Mouse (Mus musculus): ENCODE measurements around the gene Stk40.

DNA sequence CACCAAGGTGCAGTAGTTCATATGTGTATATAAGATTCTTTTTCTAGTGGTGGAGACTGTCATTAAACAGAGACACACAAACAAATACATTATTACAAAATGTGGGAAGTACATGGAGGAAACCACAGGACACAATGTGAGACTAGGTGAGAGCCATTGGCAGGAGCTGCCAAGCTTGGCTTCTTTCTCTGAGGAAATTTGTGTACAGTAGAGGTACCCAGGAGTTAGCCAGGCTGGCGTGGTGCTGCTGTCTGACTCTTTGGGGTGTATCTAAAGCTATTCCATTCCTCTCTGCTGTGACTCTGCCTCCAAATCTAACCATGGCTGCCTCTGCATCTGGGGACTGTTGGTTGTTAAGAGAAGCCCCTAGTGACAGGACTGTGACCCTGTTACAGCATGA lies 15.3 kb downstream of the Stk40 start:
- TF ChIP-seq POLR2A (IDR thresholded peaks at IDR 0.05; ENCODE audit: extremely low read depth, insufficient read depth, low read length) = no peak
- TF ChIP-seq CTCF (IDR thresholded peaks at IDR 0.05; ENCODE audit: low read depth, low read length) = no peak

Measured in liver, adult 2 months (tissue).